Mouse (Mus musculus): ENCODE results near the gene Lrig3.

- TF ChIP-seq POLR2A (IDR thresholded peaks at IDR 0.05; ENCODE audit: low read depth, low read length), result no peak
- no peak for TF ChIP-seq CTCF (IDR thresholded peaks at IDR 0.05; ENCODE audit: extremely low read depth, insufficient read length, insufficient replicate concordance, low read depth, low read length)
Observed at GRCm38 (mm10) chr10:125973726-125974125, 7.8 kb downstream of the Lrig3 start.
